Mouse (Mus musculus) fat pad, adult 2 months (tissue): ENCODE data around the gene Tnfrsf14.

Experiments used
- DNase-seq: peaks from one replicate; pipeline ENCODE4 v3.0.0-alpha.2; 2011; ENCODE audit warnings: low read depth, low spot score; ENCODE audit errors: extremely low read depth

Tnfrsf14 gene

DNA sequence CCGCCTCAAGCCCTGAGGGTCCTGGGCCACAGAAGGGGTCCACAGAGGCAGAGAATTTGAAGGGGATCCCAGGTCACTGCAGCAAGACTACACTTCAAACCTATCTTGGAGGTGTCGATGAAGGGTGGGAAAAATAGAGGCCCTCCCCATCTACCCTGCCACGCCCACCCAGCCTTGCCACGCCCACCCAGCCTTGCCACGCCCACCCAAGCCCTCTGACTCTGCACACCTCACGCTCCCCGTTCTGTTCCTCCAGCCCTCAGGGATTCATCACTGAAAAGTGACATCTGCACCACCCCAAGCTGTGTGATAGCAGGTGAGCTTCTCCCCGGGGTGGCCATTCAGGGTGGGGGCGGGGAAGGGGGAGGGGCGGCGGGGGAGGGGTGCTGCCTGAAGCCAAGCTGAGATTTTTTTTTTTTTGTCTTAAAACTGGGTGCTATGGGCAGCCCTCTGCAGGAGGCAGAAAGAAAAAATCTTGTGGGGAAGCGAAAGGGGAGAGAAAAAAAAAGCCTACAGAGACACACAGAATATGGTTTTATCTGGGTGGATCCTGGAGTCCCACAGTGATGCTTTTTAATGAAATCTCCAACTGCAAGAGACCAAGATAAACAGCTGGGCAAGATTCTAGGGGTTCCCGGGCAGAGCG is 46.2 kb downstream of the Tnfrsf14 start:
- no peak for DNase-seq

- DNase-seq, result no peak
Observed at GRCm38 (mm10) chr4:154880730-154881129, 47.6 kb downstream of the Tnfrsf14 start.

DNA sequence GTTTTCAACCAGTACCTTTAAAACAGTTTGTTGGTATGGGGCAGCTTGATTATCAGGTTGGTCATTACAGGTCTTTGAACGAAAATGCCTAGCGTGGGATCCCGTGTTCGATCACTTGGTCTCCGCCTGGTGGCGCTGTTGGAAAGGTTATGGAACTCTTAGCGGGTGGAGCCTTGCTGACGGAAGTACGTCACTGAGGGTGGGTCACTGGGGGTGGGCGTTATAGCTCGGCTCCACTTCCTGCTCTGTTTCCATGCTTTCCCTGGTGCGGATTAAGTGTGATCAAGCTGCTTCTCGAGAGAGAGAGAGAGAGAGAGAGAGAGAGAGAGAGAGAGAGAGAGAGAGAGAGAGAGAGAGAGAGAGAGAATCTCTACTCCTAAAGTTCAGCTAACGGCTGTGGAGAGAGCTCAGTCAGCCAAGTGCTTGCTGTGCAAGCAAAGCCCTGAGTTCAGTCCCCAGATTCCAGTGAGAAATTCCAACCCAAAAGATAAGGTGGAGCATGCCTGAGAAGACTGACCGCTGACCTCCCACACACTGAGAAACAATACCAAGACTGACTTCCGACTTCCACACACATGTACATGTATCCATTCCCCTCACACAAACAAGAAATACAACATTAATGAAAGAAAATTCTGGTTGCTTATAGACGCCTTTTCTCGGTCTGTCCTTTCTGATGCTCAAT is 50.4 kb downstream of the Tnfrsf14 start:
- peak; percentile 55 for DNase-seq

- DNase-seq, result no peak
Observed at GRCm38 (mm10) chr4:154873186-154873585, 55.2 kb downstream of the Tnfrsf14 start.
